Mouse (Mus musculus) lung, embryonic 14.5 days (tissue): ENCODE measurements around the gene Il10rb. TPM values are rescaled to one million over a fixed set of nuclear protein-coding genes. Genes with fewer than 3 reads are reported as not detected.

Experiments used
- ATAC-seq: fragments of 200-750 bp; cut with Nextera tagmentation; 2 replicates; pipeline ENCODE4 v1.8.0; 2017; ENCODE audit warnings: mild to moderate bottlenecking, moderate TSS enrichment, moderate library complexity; ENCODE audit not compliant: insufficient read depth
- DNase-seq: peaks from one replicate; pipeline ENCODE4 v3.0.0-alpha.2; 2015
- H3K27ac ChIP-seq: fragments of 300-500 bp; sonication (generic); 2 replicates; pipeline ENCODE4 v1.5.1; 2014; ENCODE audit warnings: low read depth, mild to moderate bottlenecking, moderate library complexity
- H3K27me3 ChIP-seq: fragments of 300-500 bp; sonication (generic); 2 replicates; pipeline ENCODE4 v1.6.1; 2014; ENCODE audit warnings: low read length, control low read depth; ENCODE audit not compliant: insufficient read depth
- H3K36me3 ChIP-seq: fragments of 300-500 bp; sonication (generic); 2 replicates; pipeline ENCODE4 v1.6.1; 2014; ENCODE audit warnings: control low read depth; ENCODE audit not compliant: insufficient read depth
- H3K4me1 ChIP-seq: fragments of 300-500 bp; sonication (generic); 2 replicates; pipeline ENCODE4 v1.6.1; 2014; ENCODE audit warnings: antibody characterized with exemption, control low read depth; ENCODE audit not compliant: insufficient read depth
- H3K4me2 ChIP-seq: fragments of 300-500 bp; sonication (generic); 2 replicates; pipeline ENCODE4 v1.6.1; 2014; ENCODE audit warnings: mild to moderate bottlenecking
- H3K4me3 ChIP-seq: fragments of 300-500 bp; sonication (generic); 2 replicates; pipeline ENCODE4 v1.5.1; 2014; ENCODE audit warnings: low read depth, low read length
- H3K9ac ChIP-seq: fragments of 300-500 bp; sonication (generic); 2 replicates; pipeline ENCODE4 v1.6.1; 2014
- H3K9me3 ChIP-seq: fragments of 300-500 bp; sonication (generic); 2 replicates; pipeline ENCODE4 v1.6.1; 2016; ENCODE audit warnings: low read depth, low read length, control low read depth
- CTCF ChIP-seq: IDR thresholded peaks from 2 replicates; pipeline ENCODE4 v1.5.1; 2016; ENCODE audit warnings: antibody characterized with exemption, low read depth
- WGBS: fragments of 180-500 bp; shearing (Covaris S2); extraction: QIAGEN DNeasy Blood & Tissue Kit; methylation state at CpG from one replicate; pipeline ENCODE4 v1.1.7; 2014; 5-methylcytosine and 5-hydroxymethylcytosine counted together
- polyA plus RNA-seq: library from polyadenylated mRNA; unstranded; fragments of >200 nt; fragmentation: Nextera tagmentation; extraction: Ambion mirVana; gene quantifications from 2 replicates; pipeline ENCODE4 v1.2.1, GENCODE M21; 2014

Gene Il10rb
- polyA plus RNA-seq, 1 experiment from 2014 or later = 32.8 TPM

DNA sequence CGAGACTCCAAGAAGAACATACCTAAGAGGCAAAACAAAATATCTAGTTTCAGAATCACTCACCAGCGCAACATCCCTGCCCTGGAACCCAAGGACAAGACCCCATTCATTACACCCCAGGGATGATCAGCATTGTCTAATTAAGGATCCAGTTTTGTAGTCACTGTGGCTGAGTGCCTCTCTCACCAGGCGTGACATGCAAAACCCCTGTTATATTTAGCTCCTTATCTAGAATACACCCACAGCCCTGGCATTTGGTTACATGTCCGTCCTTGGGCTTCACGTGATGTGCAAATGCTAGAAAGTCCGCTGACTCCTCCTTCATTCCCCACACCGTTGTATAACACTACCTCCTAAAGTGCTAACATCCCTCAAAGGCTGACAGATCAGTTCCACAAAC lies 11.0 kb downstream of the Il10rb start:
- H3K36me3 ChIP-seq = peaks cover 63% of the 10 kb centered on the region
- H3K9me3 ChIP-seq = no peaks in the 10 kb centered on the region
- ATAC-seq (no peak), DNase-seq (no peak)
- no peak overlapping the region for H3K4me2 ChIP-seq
- no peak overlapping the region for H3K27ac ChIP-seq
- H3K4me1 ChIP-seq = no peaks in the 10 kb centered on the region
- no peak overlapping the region for H3K4me3 ChIP-seq
- H3K27me3 ChIP-seq = no peaks in the 10 kb centered on the region
- no peak for TF ChIP-seq CTCF
- 56% methylated on average over 7 of the region's 7 CpGs for WGBS
- no peak overlapping the region for H3K9ac ChIP-seq

DNA sequence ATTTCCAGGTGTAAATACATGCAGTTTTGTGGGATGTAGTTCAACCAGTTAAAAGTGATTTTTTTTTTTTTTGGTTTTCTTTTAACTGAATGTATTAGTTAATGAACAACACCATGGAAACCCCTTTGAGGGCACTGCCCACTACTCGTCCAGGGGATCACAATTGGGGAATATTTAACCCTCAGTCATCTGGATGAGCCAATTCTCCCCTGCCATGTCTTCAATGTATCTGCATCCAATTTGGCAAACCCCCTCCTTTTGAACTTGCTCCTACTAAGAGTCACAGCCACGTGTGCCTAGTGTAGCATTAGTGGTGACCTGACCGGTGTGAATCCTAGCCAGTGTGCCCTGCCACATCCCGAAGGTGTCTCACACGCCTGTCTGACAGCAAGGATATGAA lies 12.6 kb downstream of the Il10rb start:
- Histone ChIP-seq H3K36me3 (peaks cover 61% of the 10 kb centered on the region), H3K27me3 (no peaks in the 10 kb centered on the region), H3K4me3 (no peak overlapping the region), H3K4me2 (no peak overlapping the region), H3K4me1 (no peaks in the 10 kb centered on the region), H3K27ac (no peak overlapping the region), H3K9me3 (no peaks in the 10 kb centered on the region), H3K9ac (no peak overlapping the region)
- ATAC-seq = no peak
- no peak for TF ChIP-seq CTCF
- no peak for DNase-seq
- whole genome bisulfite sequencing = 73% methylated on average over 5 of the region's 5 CpGs

DNA sequence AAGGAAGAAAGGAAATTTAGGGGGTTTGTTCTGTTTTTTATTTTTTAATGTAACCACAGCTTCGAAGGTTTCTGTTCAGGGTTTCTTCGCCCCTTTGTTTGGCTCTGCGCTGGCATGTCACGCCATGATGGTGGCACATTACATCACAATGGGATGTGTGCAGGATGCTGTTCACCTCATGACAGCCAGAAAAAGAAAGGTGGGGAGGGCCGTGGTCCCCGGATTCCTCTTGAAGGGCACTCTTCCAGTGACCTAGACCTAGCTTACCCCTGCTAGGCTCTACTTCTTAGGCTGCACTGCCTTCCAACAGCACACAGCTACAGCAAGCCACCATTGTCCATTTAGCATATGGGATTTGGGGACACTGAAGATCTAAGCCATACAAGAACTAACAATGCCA lies 19.9 kb downstream of the Il10rb start:
- no peak for DNase-seq
- no peak overlapping the region for H3K4me3 ChIP-seq
- WGBS = 92% methylated on average over 6 of the region's 6 CpGs
- no peak overlapping the region for H3K4me2 ChIP-seq
- no peak overlapping the region for H3K9ac ChIP-seq
- peaks cover 43% of the 10 kb centered on the region for H3K36me3 ChIP-seq
- no peak for TF ChIP-seq CTCF
- no peaks in the 10 kb centered on the region for H3K9me3 ChIP-seq
- no peak overlapping the region for H3K27ac ChIP-seq
- no peaks in the 10 kb centered on the region for H3K27me3 ChIP-seq
- H3K4me1 ChIP-seq = no peaks in the 10 kb centered on the region
- ATAC-seq = no peak

DNA sequence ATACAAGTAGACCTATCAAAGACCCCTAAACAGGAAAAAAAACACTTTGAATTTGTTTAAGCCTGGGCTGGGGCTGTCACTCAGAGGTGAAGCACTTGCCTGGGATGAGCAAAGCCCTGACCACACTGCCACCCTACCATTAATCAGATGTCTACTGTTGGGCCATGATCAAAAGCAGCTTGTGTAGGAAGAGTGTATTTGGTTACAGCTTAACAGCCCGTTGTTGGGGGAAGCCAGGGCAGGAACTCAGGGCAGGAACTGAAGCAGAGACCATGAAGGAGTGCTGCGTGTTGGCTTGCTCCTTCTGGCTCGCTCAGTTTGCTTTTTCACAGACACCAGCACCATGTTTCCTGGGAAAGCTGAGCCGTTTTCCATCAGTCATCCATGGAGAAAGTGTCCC lies 20.6 kb downstream of the Il10rb start:
- no peak for DNase-seq
- no peak overlapping the region for H3K27ac ChIP-seq
- ATAC-seq = no peak
- no peaks in the 10 kb centered on the region for H3K4me1 ChIP-seq
- H3K9ac ChIP-seq = no peak overlapping the region
- H3K36me3 ChIP-seq = peaks cover 39% of the 10 kb centered on the region
- no peaks in the 10 kb centered on the region for H3K9me3 ChIP-seq
- no peak overlapping the region for H3K4me2 ChIP-seq
- WGBS = 76% methylated on average over 4 of the region's 4 CpGs
- no peaks in the 10 kb centered on the region for H3K27me3 ChIP-seq
- TF ChIP-seq CTCF = no peak
- H3K4me3 ChIP-seq = no peak overlapping the region

DNA sequence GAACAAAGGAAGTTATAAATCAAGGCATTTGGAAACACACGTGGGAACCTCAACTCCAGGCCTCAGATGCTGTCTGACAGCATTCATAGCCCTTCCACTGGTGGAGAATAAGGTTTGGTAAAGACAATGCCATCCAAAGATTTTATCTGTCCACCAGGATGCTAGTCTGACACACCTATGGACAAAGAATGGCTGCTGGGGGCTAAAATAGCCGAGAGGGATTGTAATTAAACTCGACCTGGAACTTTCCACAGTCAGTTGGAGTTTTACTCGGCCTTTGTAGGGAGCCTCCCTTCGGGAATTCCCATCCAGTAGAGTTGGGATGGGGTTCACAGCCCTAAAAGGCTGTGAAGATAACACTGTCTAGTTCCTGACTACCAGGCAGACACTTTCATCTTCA lies 21.5 kb downstream of the Il10rb start:
- Histone ChIP-seq H3K4me2 (no peak overlapping the region), H3K27me3 (no peaks in the 10 kb centered on the region), H3K36me3 (peaks cover 32% of the 10 kb centered on the region), H3K27ac (no peak overlapping the region), H3K9ac (no peak overlapping the region), H3K9me3 (no peaks in the 10 kb centered on the region), H3K4me1 (no peaks in the 10 kb centered on the region), H3K4me3 (no peak overlapping the region)
- no peak for DNase-seq
- no peak for ATAC-seq
- no peak for TF ChIP-seq CTCF
- 65% methylated on average over 5 of the region's 5 CpGs for WGBS

DNA sequence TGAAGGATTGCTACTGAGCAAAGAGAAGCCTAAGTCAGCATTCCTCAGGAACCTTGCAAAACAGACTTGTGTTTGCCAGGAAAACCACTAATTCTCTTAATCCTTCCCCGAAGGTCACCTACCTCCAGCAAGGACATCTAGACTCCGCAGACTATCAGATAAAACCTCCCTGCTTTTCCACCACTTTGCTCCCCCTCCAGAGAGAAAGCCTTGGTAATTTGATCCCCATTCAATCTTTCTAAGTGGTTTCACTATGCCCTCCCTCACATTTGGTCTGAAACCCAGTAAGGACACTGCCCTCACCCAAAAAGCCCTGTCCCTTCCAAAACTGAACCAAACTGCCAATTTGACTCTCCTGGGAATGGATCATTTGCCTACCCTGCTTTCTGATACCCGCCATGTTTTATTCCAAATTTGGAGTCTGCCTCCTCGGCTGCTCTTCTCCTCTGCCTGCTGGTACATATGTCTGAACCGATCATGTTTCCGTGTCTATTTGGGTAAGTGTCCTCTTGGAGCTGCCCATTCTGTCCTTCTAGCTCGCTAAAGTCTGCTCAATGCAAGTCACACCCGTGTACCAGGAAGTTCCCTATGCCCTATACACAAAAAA lies 22.4 kb downstream of the Il10rb start:
- Histone ChIP-seq H3K36me3 (peaks cover 25% of the 10 kb centered on the region), H3K4me2 (no peak overlapping the region), H3K9ac (no peak overlapping the region), H3K27ac (no peak overlapping the region), H3K27me3 (no peaks in the 10 kb centered on the region), H3K4me1 (no peaks in the 10 kb centered on the region), H3K9me3 (no peaks in the 10 kb centered on the region), H3K4me3 (no peak overlapping the region)
- no peak for DNase-seq
- ATAC-seq = no peak
- no peak for TF ChIP-seq CTCF
- 59% methylated on average over 8 of the region's 8 CpGs for WGBS

DNA sequence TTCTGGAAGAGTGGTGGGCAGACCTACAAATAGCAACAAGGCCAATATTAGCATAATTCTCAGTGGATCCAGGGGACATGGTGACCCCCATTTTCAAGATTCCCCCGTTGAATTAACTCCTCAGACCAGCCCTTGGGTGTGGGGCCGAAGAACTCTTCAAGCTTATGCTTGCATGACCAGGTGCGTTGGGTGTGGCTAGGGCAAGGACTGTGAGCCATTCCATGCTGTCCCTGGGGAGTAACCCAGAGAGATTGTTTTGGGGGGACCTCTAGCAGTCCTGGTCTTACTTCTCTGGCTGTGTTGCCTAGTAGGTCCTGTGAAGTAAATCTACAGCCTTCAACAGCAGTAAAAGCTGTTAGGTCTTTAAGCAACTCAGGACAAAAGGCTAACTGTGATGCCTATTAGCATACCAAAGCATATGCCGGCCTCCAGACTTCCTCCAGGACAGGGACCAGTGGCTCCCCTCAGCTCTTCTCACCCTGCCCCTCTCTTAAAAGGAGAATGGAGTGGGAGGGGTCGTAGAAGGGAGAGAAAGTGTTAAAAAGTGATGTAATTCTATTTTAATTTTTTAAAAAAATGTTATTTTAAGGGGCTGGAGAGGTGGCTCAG lies 26.9 kb downstream of the Il10rb start:
- DNase-seq = no peak
- Histone ChIP-seq H3K9ac (no peak overlapping the region), H3K36me3 (no peaks in the 10 kb centered on the region), H3K9me3 (no peaks in the 10 kb centered on the region), H3K27me3 (no peaks in the 10 kb centered on the region), H3K4me3 (no peak overlapping the region), H3K27ac (no peak overlapping the region), H3K4me1 (no peaks in the 10 kb centered on the region), H3K4me2 (no peak overlapping the region)
- TF ChIP-seq CTCF = no peak
- no peak for ATAC-seq
- whole genome bisulfite sequencing = 44% methylated on average over 5 of the region's 5 CpGs
